Mouse (Mus musculus) ovary, postnatal 36 days (tissue): ENCODE results near the gene Ankrd34a.

Source experiments
- DNase-seq: peaks from one replicate; pipeline ENCODE4 v3.0.0; 2022; ENCODE audit warnings: low spot score, mixed read lengths

The Ankrd34a gene

GRCm38 (mm10) chr3:96563267-96563666, 33.2 kb upstream of the Ankrd34a start:
- no peak for DNase-seq

DNA sequence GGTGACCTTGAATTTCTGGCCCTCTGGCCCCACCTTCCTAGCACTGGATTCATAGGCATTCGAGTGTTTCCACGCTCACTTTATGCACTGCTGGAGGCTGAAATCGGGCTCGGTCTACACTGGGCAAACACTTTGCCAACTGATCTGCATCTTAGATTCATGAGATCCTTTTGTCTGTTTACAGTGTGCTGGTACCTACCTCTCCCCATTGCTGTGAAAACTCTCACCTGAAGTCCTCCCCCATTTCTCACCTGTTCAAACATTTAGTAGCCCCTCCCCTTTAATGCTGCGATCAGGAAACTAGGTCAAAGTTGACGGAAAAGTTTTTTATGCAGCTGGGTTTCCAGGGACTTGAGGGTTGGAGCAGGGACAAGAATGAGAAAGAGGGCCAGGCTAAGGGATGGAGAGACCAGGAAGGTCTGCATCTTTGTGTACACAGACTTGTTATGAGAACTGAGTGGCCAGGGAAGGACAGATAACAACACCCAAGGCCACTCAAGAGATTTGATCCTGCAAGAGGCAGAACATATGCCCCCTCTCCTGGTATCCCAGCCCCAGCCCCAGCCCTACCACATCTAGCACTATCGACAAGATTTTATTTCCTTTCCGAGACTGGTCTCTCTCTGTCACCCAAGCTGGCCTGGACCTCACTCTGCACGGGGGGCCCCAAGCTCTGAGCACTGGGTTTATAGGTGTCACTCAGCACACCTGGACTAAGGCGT, 32.4 kb upstream of the Ankrd34a start:
- no peak for DNase-seq

- no peak for DNase-seq
Measured at GRCm38 (mm10) chr3:96564633-96565032, 31.8 kb upstream of the Ankrd34a start.

GRCm38 (mm10) chr3:96565105-96565504, 31.3 kb upstream of the Ankrd34a start:
- no peak for DNase-seq

DNA sequence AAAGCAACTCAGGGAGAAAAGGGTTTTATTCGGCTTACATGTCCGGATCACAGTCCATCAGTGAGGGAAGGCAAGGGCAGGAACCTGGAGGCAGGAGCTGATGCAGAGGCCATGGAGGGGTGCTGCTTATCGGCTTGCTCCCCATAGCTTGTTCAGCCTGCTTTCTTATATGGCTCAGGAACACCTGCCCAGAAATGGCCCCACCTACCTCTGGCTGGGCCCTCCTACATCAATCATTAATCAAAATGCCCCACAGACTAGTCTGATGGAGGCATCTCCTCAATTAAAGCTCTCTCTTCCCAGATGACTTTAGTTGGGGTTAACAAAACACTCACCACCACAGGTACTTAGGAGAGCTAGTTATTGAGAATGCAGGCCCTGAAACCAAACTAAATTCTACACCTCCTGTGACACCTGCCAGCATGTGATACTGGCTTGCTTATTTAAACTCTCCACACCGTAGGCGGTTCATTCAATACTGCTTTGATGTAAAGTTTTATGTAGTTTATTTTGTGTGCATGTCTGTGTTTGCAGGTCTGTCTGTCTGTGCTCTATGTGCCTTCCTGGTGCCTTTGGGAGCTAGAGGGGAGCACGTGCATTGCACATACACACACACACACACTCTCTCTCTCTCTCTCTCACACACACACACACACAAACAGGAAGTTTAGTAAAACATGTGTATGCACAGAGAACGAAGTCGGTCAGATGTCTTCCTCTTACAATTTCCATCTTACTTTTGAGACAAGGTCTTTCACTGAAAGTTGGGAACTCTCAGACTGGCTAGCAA, 29.6 kb upstream of the Ankrd34a start:
- no peak for DNase-seq

DNA sequence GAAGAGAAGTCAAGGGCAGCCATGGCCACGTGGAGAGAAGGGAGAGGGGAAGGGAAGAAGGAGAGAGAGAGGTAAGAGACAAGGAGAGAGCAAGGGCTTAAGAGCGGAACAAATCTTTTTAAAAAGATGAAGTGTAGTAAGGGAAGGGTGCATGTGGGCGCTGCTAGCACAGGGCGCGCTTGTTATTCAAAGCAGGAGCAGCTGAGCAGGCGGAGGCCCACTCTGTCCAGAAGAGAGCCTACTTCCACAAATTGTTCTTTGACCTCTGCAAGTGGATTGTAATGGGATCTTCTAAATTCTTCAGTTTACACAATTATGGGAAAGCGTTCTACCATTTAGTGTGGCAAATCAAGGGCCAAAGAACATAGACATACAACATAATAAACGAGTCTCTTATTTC, 27.8 kb upstream of the Ankrd34a start:
- no peak for DNase-seq

GRCm38 (mm10) chr3:96569506-96569905, 26.9 kb upstream of the Ankrd34a start:
- DNase-seq, result no peak

- DNase-seq, result no peak
Measured at GRCm38 (mm10) chr3:96569966-96570605, 26.4 kb upstream of the Ankrd34a start.

DNA sequence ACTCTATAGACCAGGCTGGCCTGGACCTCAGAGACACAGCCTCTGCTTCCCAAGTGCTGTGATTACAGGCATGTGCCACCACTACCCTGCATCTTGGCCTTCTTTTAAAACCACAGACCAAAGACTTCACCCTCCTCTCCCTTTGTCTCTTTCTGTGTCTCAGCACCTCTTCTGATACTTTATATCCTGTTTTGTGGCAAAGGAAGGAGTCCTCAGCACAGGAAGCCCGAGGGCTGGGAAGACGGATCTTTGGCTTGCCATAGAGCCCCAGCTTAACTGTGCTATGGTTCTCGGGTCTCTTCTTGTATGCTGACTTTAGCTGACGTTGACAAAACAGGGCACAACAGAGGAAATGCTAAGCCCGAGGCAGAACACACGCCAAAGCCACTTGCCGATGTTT, 25.8 kb upstream of the Ankrd34a start:
- no peak for DNase-seq

GRCm38 (mm10) chr3:96571336-96571735, 25.1 kb upstream of the Ankrd34a start:
- no peak for DNase-seq

DNA sequence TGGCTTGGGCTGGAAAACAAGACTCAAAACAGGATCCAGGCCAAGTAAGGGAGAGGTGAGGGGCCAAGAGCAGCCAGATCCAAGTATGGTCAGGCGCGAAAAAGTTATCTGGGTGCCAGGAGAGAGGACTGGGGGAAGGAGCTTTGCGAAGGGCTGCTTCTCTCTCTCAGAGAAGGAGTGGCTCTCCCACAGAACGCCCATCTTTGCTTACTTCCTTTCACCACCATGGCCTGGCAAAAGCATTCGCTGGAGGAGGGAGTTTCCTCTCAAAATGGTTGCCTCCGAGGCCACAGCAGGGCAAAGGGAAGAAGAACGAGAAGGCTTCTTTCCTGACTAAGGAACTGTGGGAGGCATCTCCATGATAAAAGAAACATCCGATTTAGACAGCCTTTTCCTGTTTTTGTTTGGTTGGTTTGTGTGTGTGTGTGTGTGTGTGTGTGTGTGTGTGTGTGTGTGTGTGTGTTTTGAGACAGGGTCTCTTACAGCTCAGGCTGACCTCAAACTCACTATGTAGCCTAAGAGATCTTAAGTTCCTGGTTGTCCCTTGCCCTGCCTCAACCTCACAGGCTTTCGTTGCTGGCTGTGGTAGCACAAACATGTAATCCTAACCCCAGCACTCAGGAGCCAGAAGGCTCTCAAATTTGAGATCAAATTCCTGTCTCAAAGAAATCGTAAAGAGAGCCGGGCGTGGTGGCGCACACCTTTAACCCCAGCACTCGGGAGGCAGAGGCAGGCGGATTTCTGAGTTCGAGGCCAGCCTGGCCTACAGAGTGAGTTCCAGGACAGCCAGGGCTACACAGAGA, 24.3 kb upstream of the Ankrd34a start:
- DNase-seq, result no peak

- DNase-seq, result no peak
Measured at GRCm38 (mm10) chr3:96573611-96574511, 22.6 kb upstream of the Ankrd34a start.

- DNase-seq, result no peak
Measured at GRCm38 (mm10) chr3:96575272-96575984, 21.0 kb upstream of the Ankrd34a start.

GRCm38 (mm10) chr3:96576005-96576658, 20.3 kb upstream of the Ankrd34a start:
- DNase-seq, result peak; percentile 71

DNA sequence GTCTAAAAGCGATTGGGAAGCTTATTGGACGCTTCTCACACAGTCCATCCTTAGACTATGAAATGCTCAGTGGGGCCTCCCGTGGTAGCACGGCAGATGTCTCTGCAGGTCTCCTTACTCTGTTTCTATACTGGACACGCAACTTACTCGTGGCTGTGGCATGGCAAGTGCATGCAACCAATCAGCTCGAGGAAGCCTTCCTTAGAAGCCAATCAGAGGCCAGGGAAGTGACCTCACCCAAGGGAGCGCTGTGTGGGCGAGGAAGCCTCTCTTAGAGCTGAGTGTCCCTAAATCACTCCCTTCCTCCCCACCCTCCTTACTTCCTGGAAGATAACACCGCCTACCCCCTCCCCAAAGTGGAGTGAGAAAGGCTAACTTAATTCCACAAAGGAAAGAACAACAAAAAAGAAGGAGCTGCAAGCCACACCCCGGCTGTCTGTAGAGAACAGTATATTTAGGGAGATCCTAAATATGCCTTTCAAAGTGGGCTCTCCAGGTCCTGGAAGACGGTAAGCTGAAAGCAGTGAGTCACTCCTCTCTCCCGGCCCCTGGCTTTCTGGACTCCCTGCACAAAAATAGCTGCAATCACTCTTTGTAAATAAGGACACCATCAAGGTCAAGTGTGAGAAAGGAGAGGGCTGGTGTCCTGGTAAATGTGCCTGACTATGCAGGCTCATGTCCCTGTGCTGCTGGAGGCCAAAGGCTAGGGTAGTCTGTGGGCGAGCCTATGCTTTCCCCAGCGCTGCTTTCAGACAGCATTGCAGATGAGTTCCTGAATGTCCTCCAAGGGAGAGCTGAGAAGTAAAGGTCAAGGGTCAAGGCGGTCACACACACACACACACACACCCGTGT, 19.5 kb upstream of the Ankrd34a start, which contains the start of gene Gm16253:
Gm16253 (plus strand) TSS at position 295 of the 852 bp plus-strand sequence.
- peak; percentile 82 for DNase-seq

DNA sequence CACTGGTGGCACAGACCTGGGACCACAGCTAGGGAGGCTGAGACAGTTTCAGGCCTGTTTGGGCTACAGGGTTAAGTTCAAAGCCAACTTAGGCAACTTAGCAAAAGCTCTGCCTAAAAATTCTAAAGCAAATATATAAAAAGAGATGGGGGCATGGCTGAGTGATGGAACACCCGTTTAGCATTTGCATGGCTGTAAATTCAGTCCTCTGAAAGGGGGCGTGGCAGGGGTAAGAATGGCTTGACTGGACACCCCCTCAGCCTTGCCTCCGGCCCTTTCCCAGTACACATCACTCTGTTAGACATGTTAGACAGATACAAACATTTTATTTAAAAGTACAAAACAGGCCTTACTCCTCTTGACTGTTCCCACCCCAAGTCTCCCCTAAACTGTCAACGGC, 18.9 kb upstream of the Ankrd34a start:
- no peak for DNase-seq

GRCm38 (mm10) chr3:96578561-96579238, 17.7 kb upstream of the Ankrd34a start:
- DNase-seq, result no peak

DNA sequence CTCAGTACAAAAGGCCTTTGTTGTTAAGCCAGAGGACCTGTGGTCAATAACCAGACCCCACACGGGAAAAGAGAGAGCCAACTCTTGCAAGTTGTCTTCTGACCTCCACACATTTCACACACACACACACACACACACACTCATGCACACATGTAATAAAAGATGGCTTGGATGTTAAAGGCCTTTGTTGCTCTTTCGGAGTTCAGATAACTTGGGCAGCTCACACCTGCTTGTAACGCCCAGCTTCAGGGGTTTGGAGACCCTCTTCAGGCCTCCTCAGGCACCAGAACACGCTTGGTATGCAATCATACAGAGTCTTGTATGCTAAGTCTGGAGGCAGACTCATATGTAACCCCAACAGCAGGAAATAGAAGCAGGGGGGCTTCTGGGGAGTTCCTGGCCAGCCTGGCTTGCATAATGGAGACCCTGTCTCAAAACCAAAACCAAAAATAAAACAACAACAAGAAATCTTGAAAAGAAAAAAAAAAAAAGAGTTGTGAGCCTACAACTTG, 17.1 kb upstream of the Ankrd34a start:
- DNase-seq, result no peak
